Mouse (Mus musculus): ENCODE measurements at regions not wholly inside any gene's neighbourhood (a gene's known extent, or its start where the extent isn't known, plus 50 kb on each side); places are given as distances from the start of the nearest gene placed in this dataset.

DNA sequence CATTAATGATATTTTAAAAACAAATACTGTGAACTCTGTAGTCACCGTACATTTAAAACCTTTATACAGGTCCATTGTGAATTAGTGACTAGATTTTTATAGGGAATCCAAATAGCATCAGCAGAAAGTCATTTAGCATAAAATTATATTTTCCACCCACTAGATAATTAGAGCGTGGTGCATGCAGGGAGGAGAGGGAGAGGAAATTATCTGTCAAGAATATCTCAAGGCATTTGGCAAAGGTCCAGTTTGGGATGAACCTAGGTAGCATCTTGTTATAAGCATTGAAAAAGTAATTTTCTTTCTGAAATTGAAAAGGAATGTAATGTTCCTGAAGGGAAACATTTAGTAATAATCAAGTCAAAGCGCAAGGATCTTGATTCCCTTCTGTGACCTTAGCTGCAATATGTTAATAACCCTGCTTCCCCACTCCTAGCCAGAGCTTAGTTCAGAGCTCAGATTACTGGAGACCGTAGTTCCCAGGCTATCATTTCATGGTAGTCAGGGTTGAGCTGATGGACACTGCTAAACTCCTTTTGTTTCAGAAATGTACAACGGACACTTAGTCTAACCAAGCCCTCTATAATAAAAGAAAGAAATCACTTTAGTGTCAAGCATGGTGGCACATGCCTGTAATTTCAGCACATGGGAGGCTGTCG is 200.8 kb upstream of the Slc39a10 start:
- no peak for DNase-seq

DNA sequence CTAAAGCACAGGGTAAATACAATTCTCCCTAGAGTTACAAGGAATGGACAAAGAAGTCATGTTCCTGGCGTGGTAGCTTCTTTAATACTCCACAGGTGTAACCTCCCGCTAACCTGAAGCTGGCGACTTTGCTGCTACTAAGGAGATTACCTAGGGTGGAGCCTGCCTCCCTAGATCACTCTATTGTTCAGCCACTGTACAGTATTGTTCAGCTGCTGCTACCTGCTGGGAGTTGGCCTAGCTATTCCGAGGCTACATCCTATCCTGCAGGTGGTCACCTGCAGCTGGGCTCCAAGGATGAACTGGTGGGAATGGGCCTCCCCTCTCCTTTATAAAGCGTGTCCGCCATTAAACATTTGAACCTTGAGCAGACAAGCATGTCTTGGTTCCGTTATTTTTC is 183.8 kb upstream of the Slc39a10 start:
- no peak for DNase-seq

DNA sequence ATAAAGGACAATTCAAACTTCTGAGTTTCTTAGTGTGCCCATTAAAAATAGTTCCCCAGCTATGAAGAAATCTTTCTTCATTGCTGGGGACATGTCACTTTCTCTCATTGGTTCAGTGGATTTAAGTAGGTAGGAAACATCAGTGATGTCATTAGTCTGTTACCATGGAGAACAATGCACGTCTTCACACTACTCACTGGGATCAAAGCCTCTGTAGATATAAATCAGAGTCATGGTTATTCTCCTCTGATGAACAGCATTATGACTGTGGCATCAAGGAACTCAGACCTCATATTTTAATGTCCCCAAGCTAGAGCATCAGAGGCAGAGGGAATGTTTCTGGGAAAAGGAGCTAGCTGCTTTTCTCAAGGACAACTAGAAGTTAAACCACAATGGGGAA is 165.5 kb upstream of the Slc39a10 start:
- no peak for DNase-seq

DNA sequence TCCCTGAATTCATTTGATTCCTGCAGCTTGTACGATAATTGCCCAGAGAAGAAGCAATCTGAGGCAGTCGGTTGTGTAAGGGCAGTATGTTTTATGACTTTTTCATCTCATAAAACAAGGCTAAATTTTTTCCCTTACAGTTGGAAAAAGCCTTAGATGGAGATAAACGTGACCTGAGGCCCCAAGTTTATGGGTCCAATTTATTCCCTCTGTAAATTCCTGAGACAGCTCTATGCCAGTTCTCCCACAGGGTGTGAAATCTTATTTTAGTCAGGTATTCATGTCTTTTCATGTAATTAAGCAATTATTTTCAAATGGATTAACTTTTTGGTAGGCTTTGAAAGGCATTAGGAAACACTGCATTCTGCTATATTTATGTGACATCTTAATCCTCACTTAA is 164.7 kb upstream of the Slc39a10 start:
- DNase-seq, result no peak

DNA sequence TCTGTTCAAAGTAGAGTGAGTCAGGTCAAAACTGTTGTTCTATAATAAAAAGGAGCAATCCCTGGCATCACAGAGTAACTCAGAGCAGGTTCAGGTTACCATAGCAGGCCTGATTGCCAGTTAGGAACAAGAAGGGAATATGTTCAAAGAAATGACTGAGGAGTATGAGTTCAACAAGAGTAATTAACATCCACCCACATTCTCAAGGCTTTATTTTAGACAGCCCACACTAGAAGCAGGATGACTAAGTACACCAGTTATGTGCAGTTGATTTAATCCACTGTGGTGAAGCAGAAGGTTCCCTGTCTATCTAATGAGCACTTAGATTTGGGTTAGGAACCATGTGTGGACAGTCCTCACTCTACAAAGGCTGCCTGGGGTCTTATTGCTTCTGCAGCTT is 158.5 kb upstream of the Slc39a10 start:
- DNase-seq, result no peak

DNA sequence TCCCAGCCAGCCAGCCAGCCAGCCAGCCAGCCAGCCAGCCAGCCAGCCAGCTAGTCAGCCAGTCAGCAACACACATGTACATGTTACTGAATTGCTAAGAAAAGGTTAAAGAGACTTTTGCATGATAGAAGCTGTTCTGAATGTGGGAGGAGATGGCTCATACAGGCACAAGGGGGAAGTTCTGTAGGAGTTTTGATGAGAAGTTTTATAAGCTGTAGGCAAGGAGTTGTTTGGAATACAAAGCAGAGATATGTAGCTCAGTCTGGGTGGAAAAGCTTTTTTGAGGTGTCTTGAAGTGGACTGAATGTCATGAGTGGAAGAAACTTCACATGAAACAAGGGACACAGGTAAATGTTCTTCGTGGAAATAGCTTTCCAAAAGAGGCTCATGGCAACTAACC is 157.8 kb upstream of the Slc39a10 start:
- DNase-seq, result no peak

DNA sequence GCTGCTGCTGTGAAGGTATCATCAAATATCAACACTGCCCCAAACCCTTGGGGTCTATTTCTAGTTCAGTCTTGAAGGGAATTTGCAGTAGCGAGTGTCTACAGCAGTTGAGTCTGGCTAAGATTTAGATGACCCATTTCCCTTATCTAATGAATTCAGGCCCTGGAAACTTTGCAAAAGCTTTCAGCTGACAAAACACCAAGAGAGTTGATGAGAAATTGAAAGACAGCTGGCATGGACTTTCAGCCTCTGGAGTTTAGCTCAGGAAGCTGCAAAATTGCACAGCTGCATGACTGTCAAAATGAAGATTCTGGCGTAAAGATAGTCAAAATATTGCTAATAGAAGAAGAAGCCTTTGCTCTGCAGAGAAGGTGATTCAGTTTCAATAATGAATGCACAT is 144.9 kb upstream of the Slc39a10 start:
- no peak for DNase-seq

DNA sequence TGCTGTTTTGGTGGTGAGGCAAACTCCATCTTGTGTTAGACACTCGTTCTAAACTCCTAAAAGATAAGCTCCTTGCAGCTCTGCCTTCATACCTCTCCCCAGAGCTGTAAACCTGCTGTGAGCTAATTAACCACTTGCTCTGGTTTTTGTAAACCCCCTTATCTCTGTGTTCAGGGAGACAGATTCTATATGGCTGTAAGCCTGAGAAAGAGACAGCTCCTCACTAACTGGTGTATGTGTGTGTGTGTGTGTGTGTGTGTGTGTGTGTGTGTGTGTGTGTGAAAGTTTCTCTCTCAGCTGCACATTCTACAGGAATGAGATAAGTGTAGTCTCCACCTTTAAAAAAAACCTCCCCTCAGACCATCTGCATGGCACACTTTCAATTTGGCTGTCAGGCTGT is 126.7 kb upstream of the Slc39a10 start:
- DNase-seq, result no peak

DNA sequence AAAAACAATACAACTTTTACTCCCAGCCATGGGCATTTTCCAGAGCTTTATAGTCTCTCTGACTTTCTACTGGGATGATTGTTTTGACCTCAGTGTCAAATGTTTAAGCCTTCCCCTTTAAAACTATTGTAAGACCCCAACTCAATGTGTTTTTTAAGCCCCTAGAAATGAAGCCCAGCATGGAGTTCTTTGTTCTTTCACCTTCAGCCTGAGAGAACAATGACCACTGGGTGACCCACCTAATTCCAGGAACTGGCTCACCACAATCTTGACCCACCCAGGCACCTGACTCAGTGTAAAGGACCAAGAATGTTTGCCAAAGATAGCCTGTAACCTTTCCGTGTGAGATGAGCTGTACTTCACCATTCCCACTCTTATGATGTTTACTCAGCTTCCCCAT is 121.9 kb upstream of the Slc39a10 start:
- DNase-seq, result no peak

DNA sequence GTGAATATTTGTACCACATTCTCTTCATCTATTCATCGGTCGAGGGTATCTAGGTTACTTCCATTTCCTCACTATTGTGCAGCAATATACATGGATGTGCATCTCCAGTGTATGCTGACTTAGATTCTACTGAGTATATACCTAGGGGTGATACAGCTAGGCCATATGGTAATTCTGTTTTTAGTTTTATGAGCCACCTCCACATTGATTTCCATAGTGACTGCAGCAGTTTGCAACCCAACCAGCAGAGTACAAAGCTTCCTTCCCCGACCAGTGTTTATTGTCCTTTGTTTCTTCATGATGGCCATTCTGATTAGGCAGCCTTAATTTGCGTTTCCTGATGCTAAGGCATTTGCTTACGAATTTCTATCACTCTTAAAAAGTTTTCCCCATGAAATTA is 111.1 kb upstream of the Slc39a10 start:
- no peak for DNase-seq

DNA sequence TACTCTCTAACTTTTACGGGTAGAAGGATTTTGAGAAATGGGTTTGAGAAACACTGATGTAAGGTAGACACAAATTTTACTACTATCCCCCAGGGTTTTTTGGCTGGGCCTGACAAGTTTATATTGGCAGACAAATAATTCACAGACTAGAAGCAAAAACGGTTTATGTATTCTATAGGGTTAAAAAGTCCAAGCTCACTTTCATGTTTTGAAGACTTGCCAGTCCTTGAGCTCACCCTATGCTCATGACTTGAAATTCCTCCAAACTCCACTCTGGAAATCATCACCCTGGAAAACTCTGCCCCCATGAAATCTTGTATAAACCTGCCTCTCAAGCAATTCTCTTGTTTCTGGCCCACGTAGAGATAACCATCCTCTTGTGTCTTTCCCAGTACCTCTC is 106.7 kb upstream of the Slc39a10 start:
- no peak for DNase-seq

DNA sequence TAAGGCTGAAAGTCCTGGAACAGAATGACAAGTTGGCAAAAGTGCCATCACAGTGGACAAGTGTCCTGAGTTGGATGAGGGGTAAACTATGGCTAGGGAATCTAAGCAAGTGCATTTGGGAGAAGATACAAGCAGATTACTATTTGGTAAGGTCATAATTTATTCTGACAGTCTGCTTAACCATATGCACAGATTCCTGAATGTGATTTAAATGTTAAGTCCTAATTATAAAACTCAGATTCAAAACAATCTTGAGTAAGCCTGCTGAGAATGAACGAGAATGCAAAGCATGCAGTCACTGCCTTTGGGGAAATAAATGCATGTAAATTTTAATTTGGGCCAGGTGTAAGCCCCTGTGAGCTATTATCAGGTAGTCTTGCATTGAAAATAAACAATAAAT is 93.3 kb upstream of the Slc39a10 start:
- DNase-seq, result no peak

DNA sequence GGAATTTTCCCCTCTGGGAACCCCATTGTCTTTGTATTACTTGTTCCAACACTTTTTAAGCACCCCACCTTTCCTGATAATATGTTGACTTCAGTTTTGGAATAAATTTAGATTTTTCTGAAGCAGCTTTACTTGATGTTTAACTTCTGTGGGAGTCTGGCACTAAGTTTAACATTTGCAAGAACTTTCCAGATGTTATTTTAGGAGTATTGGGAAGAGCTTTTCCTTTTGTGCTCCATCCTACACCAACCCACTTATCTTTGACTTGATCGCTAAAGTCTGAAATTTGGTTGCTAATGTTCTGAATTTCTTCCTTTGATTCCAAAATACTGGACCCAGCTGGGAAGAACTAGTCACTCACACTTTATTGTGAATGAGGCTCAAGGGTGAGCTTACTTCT is 90.4 kb upstream of the Slc39a10 start:
- no peak for DNase-seq

DNA sequence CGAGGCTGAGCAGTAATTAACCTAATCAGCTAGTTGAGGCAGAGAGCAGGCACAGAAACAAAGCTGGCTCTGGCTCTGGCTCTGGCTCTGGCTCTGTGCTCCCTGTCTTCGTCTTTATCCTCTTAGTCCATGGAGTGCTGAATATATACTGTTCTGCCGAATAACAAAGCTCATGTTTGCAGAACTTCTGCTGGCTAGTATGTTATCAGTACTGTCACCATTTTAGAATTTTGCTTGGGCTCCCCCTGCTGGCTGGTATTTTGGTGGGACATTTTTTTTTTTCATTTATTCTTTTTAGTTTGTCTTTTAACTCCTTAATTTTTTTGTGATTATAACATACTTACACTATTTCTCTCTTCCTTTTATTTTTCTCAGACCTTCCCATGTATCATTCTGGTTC is 77.8 kb upstream of the Slc39a10 start:
- no peak for DNase-seq

DNA sequence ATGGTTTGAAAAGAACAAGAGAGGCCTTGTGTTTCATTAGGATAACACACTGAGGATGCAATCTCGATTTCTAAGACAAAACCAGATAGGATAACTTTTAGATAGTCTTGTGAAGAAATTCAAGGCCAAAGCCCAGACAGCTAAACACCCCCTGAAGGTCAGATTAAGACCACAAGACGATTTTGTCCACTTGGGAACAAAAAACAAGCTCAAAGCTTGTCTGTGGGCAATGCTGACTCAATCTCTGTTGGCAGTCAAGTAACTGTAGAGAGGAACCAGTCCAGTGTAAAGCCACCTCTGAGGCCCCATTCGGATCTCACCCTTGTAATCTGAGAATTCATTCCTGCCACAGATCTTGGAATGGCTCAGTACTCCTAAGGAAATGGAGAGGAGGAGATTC is 75.7 kb upstream of the Slc39a10 start:
- DNase-seq, result no peak

DNA sequence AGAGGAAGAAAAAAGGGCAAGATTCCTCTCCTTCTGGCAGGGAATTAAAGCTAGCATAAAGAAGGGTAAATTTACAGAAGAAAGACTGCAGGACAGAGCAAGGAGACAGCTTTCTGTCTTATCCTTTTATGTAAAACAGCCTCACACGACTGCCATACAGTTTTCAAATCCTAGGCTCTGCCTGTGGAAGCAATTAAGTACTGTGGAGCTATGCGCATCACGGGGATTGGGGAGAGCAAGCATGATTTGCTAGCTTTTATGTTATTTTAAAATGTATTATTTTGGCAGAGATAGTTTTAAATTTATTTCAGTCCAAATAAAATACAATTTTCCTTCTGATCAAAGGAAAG is 74.2 kb upstream of the Slc39a10 start:
- DNase-seq, result no peak

DNA sequence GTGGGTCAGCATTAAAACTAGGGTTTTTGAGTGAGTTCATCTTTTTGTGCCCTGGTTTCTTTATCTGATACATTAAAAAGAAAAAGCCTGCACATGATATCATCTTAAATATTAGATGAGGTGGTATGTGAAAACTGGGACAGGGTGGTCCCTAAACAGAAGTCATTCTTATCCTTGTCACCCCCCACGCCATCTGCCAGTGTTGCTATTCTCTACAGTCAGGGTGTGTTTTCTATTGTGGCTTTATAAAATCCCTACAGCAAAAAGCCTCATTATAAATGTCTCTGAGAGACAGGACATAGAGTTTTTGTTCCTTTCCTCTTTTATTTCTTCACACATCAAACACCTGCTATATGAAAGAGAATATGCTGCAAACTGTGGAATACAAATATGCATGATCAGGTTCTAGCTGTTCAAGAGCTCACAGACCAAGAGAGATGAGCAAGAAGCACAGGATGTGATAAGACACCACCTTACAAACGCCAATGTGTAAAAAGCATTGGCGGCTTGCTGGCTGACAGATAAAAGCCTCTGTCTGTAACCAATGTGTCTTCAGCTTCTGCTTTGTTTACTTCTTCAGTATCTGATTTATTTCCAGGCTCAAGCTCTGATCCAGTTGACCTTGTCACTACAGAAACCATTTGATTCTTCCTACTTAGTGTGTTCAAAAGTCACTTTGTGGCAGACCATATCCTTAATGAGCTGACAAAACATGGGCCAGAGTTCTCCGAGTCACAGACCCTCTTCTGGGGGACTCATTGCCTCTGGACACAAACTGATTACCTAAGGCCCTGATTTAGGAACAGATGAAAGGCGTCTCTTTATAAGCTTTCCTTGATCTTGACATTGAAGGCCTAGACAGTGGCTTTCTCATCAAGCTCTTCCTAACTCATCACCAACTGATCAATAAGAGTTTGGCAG is 73.6 kb upstream of the Slc39a10 start:
- no peak for DNase-seq

DNA sequence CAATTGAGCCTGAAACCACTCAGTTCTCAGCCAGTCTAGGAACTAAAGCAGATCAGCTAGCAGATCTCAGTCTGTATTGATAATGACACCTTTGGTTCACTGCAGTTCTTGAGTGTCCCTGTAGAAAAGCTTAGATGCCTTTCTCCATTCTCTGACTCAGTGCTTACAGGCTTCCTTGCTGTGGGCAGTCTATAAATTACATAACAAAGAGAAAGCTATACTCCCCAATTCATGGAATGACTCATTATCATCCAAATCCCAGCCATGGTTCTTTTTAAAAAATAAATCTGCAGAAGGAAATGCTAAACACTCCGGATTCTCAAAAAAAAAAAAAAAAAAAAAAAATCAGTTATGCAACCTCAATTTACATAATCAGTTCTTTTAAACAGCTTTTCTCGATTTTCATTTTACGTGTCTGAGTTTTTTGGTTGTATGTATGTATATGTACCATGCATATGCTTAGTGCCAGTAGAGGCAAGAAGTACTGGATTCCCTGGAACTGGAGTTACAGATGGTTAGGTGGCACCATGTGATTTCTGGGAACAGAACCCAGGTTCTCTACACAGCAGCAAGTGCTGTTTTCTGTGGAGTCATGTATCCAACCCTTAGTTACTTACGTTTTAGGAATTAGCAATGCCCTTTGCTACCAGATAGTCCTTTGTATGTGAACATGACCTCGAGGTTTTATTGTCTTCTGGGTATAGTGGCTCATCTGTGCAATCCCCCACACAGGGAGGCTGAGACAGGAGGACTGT is 71.5 kb upstream of the Slc39a10 start:
- no peak for DNase-seq
